In genomic region chr1:133423166-133423542, GRCm38 (mm10) we compare ENCODE assay signal across 8 mouse cellular contexts. TPM values are rescaled to one million over a fixed set of nuclear protein-coding genes. Genes with fewer than 3 reads are reported as not detected.
DNase-seq lines count a peak whose midpoint lies in the region; ATAC-seq and TF ChIP-seq lines count a peak whose summit lies in the region.

No protein-coding gene starts in this region.

- TF ChIP-seq POLR2A in embryonic fibroblast, embryonic 13.5 days (IDR thresholded peaks at IDR 0.05; ENCODE audit: low read depth, low read length) = no peak

- H3K36me3 ChIP-seq in kidney, embryonic 16.5 days (ENCODE audit: insufficient read depth, low read length) = no peaks in the 10 kb centered on the region

- H3K9me3 ChIP-seq in kidney, embryonic 16.5 days (ENCODE audit: low read length) = no peaks in the 10 kb centered on the region

- peak overlapping the region; percentile 95 for H3K9ac ChIP-seq in kidney, embryonic 16.5 days (replicated peaks; ENCODE audit: low read length)

- under 1% methylated on average over 31 of the region's 31 CpGs for WGBS in kidney, embryonic 16.5 days

- no peaks in the 10 kb centered on the region for H3K4me1 ChIP-seq in embryonic fibroblast, embryonic 13.5 days (ENCODE audit: control insufficient read depth, insufficient read depth, low read length)
- peaks cover 41% of the 10 kb centered on the region for H3K4me1 ChIP-seq in kidney, embryonic 16.5 days (ENCODE audit: insufficient read depth, low read length)

- H3K4me3 ChIP-seq in layer of hippocampus, adult 2 months = peak overlapping the region; percentile 73
- H3K4me3 ChIP-seq in embryonic fibroblast, embryonic 13.5 days (ENCODE audit: insufficient read depth, low read length) = peak overlapping the region; percentile 63
- peak overlapping the region; percentile 85 for H3K4me3 ChIP-seq in kidney, embryonic 16.5 days (ENCODE audit: low read length)

- no peaks in the 10 kb centered on the region for H3K27me3 ChIP-seq in kidney, embryonic 16.5 days (ENCODE audit: insufficient read depth, low read length)

- TF ChIP-seq CTCF in layer of hippocampus, adult 2 months (conservative IDR thresholded peaks at IDR 0.05) = no peak
- TF ChIP-seq CTCF in embryonic fibroblast, embryonic 13.5 days (IDR thresholded peaks at IDR 0.05; ENCODE audit: borderline replicate concordance, insufficient read depth, low read length) = no peak

- peak overlapping the region; percentile 76 for H3K27ac ChIP-seq in layer of hippocampus, adult 2 months
- H3K27ac ChIP-seq in embryonic fibroblast, embryonic 13.5 days (ENCODE audit: insufficient read depth, low read length) = no peak overlapping the region
- H3K27ac ChIP-seq in kidney, embryonic 16.5 days (ENCODE audit: low read length) = peak overlapping the region; percentile 97

- H3K4me2 ChIP-seq in kidney, embryonic 16.5 days (replicated peaks; ENCODE audit: low read depth, low read length) = peak overlapping the region; percentile 76

- DNase-seq in layer of hippocampus, adult 2 months (ENCODE audit: low spot score in 2 of 2) = no peak
- no peak for DNase-seq in layer of hippocampus, adult 9-10 months (ENCODE audit: low spot score)
- peak; percentile 58 for DNase-seq in neural tube, embryonic 10.5 days (ENCODE audit: extremely low spot score, low spot score)
- DNase-seq in cerebellum, adult 11 months = no peak
- no peak for DNase-seq in cerebellum, adult 9-11 months
- no peak for DNase-seq in right cerebral cortex, postnatal 10 days (ENCODE audit: low spot score in 2 of 2)

- ATAC-seq in kidney, embryonic 16.5 days (ENCODE audit: low FRiP score, low TSS enrichment) = peak; percentile 5; the same call in 1 of the 2 replicates

RNA-seq across cellular contexts. Expression of gene Sox13, which starts 1.0 kb away (rescaled TPM):
- total RNA-seq in layer of hippocampus, adult 2 months (2021) = 1 to 10 TPM; 6.3 to 9.4 TPM
- polyA plus RNA-seq in embryonic fibroblast, embryonic 13.5 days (2011; ENCODE audit: insufficient read length, low read depth, missing spikeins) = 1.6 and 2.7 TPM in 2 replicates
- polyA plus RNA-seq in kidney, embryonic 16.5 days (2015; fragmentation: Nextera tagmentation; extraction: Ambion mirVana) = 11.5 and 12.8 TPM in 2 replicates

RNA-seq across cellular contexts. Expression of gene Etnk2, which starts 59.8 kb away (rescaled TPM):
- total RNA-seq in layer of hippocampus, adult 2 months (2021) = 1 to 10 TPM; 1.1 to 1.6 TPM
- polyA plus RNA-seq in embryonic fibroblast, embryonic 13.5 days (2011; ENCODE audit: insufficient read length, low read depth, missing spikeins) = 0.25 TPM in 1 of 2 replicates, not detected in the other
- 3.9 and 4.9 TPM in 2 replicates for polyA plus RNA-seq in kidney, embryonic 16.5 days (2015; fragmentation: Nextera tagmentation; extraction: Ambion mirVana)
